Mouse (Mus musculus): Measurements from ENCODE around the gene Morc3.

DNA sequence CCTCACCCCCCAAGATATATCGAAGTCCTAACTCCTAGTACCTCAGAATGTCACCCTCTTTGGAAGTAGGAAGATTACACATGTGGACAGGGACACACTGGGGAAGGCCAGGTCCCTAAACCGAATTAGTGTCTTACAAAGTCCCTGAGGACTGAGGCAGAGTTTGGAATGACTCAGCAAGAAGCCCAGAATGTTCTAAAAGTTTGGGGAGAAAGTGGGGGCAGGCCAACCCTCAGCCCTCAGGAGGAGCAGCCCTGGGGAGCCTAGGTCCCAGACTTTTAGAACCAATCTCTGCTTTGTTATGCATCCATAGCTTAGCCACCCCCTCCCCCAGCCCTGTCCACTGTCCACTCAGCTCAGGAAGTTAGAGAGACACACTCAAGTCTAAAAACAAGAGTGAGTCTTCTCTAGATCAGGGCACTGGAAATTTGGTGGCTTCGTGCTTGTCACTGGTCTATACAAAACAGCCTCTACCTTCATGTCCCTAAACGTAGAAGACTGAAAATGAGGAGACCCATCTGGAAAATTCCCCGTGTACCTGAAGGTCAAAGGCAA is 91.0 kb downstream of the Morc3 start:
- no peak for TF ChIP-seq GATA1 (IDR thresholded peaks at IDR 0.05; ENCODE audit: low read length)
- TF ChIP-seq TAL1 (IDR thresholded peaks at IDR 0.05; ENCODE audit: low read length): no peak

Data from erythroblast, embryonic 14.5 days (primary cell).